Mouse (Mus musculus) cortical plate, adult 2 months (tissue): ENCODE results near the gene 1190005I06Rik. TPM values are rescaled to one million over a fixed set of nuclear protein-coding genes. Genes with fewer than 3 reads are reported as not detected.
"Not testable (repeated sequence)": the region's sequence is repeated elsewhere in the genome, so short reads cannot be mapped to it uniquely, and the experiment has no call there.

Experiments used
- H3K27ac ChIP-seq: fragments of 200-500 bp; 2 replicates; pipeline ENCODE4 v1.5.1; 2012; ENCODE audit warnings: low read length, control low read depth, inconsistent platforms; ENCODE audit not compliant: insufficient read depth
- H3K4me1 ChIP-seq: fragments of 200-500 bp; 2 replicates; pipeline ENCODE4 v1.6.1; 2011; ENCODE audit warnings: low read length; ENCODE audit not compliant: control insufficient read depth, insufficient read depth
- H3K4me3 ChIP-seq: fragments of 200-500 bp; 2 replicates; pipeline ENCODE4 v1.5.1; 2011; ENCODE audit warnings: mild to moderate bottlenecking, low read length, control low read depth; ENCODE audit not compliant: insufficient read depth
- CTCF ChIP-seq: fragments of 200-500 bp; IDR thresholded peaks from 2 replicates; pipeline ENCODE4 v1.5.1; 2011; ENCODE audit warnings: mild to moderate bottlenecking, control low read depth, low read length; ENCODE audit not compliant: insufficient read depth; ENCODE audit errors: extremely low read depth
- POLR2A ChIP-seq: fragments of 200-500 bp; IDR thresholded peaks from 2 replicates; pipeline ENCODE4 v1.6.1; 2011; ENCODE audit warnings: mild to moderate bottlenecking, low read length, control low read depth; ENCODE audit not compliant: insufficient read depth; ENCODE audit errors: extremely low read depth
- polyA plus RNA-seq: library from polyadenylated mRNA; depleted of rRNA; stranded (reverse); fragments of >200 nt; gene quantifications from 2 replicates; pipeline ENCODE4 v1.2.3, GENCODE M21; 2012

The 1190005I06Rik gene
- polyA plus RNA-seq, 1 experiment = 11.0 TPM

GRCm38 (mm10) chr8:120684082-120684481 lies 36.6 kb upstream of the 1190005I06Rik start:
- Histone ChIP-seq H3K27ac (no peak overlapping the region), H3K4me3 (no peak overlapping the region), H3K4me1 (no peaks in the 10 kb centered on the region)
- no peak for TF ChIP-seq CTCF
- no peak for TF ChIP-seq POLR2A

- no peak overlapping the region for H3K4me3 ChIP-seq
- TF ChIP-seq POLR2A = no peak
- peak; percentile 56 for TF ChIP-seq CTCF
- no peak overlapping the region for H3K27ac ChIP-seq
- H3K4me1 ChIP-seq = no peaks in the 10 kb centered on the region
These were observed 36.2 kb upstream of the 1190005I06Rik start for GRCm38 (mm10) chr8:120683602-120684001.

DNA sequence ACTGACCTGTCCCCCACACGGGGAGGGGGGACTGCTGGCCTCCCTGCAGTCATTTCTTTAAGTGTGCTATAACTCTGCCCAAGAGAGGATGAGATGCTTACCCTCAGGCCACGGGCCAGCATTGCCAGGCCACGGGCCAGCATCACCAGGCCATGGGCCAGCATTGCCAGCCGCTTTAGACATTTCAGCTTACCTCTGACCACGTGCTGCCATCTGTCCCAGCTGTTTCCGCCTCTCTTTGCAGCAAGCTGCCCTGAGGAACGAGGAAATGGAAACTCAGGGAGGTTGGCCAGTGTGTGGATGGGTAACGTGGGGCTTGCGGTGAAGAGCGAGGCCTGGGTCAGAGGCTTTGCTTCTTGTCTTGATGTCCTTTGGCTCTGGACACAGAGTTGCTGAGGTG lies 33.7 kb upstream of the 1190005I06Rik start:
- Histone ChIP-seq H3K4me3 (no peak overlapping the region), H3K27ac (no peak overlapping the region), H3K4me1 (no peaks in the 10 kb centered on the region)
- TF ChIP-seq POLR2A (no peak), CTCF (no peak)

DNA sequence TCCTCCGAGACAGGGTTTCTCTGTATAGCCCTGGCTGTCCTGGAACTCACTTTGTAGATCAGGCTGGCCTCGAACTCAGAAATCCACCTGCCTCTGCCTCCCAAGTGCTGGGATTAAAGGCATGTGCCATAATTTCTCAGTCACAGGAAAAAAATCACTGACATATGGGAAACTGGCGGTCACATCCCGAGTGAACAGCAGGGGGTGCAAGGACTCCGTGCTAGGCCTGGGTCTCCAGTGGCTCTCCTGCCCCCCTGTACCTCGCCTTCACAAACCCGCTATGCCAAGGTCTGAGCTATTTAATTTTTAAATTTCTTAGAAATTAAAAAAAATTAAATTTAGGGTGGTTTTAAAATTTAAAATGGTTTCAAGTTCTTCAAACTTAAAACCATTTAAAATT lies 33.0 kb upstream of the 1190005I06Rik start:
- TF ChIP-seq CTCF = peak; percentile 63
- not testable (repeated sequence) for H3K27ac ChIP-seq, H3K4me3 ChIP-seq, H3K4me1 ChIP-seq

GRCm38 (mm10) chr8:120679629-120680387 lies 32.4 kb upstream of the 1190005I06Rik start:
- no peaks in the 10 kb centered on the region for H3K4me1 ChIP-seq
- H3K4me3 ChIP-seq = no peak overlapping the region
- H3K27ac ChIP-seq = no peak overlapping the region
- TF ChIP-seq POLR2A (no peak), CTCF (no peak)

DNA sequence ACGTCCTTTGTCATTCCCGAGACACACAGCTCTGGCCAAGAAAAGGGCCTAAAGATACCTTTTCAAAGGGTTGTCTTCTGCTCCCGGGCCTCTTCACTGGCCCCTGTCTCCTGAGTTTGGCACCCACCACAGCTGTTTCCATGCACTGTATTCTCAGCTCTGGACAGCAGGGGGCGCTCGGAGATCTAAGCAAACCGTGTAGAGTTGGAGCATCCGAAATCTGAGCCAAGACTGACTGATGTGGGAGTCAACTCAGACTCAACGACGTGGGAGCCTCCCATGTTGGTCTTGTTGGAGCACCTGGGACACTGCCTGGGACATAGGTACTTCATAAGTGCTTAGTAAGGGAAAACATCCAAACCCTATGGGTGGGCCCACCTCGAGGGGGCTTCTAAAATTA lies 31.0 kb upstream of the 1190005I06Rik start:
- no peak overlapping the region for H3K4me3 ChIP-seq
- H3K4me1 ChIP-seq = no peaks in the 10 kb centered on the region
- TF ChIP-seq POLR2A = no peak
- peak; percentile 90 for TF ChIP-seq CTCF

GRCm38 (mm10) chr8:120675718-120676117 lies 28.3 kb upstream of the 1190005I06Rik start:
- Histone ChIP-seq H3K27ac (no peak overlapping the region), H3K4me1 (peaks cover 2% of the 10 kb centered on the region; the same call in 1 of the 2 replicates), H3K4me3 (no peak overlapping the region)
- TF ChIP-seq CTCF (no peak), POLR2A (no peak)

More for the DNA sequence above, 31.0 kb upstream of the 1190005I06Rik start:
- H3K27ac ChIP-seq = no peak overlapping the region

- no peak overlapping the region for H3K4me3 ChIP-seq
- no peak for TF ChIP-seq POLR2A
- TF ChIP-seq CTCF = no peak
- no peak overlapping the region for H3K27ac ChIP-seq
- peaks cover 2% of the 10 kb centered on the region; the same call in 1 of the 2 replicates for H3K4me1 ChIP-seq
These were observed 25.9 kb upstream of the 1190005I06Rik start for GRCm38 (mm10) chr8:120673298-120673697.

DNA sequence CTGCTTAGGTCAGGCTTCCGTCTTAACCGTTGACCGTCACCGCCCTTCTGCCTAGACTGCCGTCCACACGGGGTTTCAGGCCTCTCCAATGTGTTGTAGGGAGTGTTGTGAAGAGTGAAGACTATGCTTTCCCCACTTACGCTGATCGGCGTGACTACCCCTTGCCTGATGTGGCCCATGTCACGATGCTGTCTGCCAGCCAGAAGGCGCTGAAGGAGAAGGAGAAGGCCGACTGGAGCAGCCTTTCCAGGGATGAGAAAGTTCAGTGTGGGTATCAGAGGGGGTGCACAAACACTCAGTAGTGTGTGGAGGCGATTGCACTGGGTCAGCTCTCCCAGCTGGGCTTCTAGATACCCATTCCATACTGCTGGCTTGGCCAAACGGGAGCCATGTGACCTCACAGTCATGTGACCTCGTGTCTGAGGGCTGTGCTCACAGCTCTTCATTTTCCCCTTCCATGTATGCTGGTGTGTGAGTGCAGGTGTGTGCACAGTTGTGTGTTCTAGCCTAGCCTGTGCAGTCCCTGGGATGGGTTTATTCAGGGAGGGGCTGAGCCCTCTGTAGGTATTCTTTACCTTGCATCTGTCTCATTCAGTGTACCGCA lies 25.3 kb upstream of the 1190005I06Rik start:
- peaks cover 2% of the 10 kb centered on the region; the same call in 1 of the 2 replicates for H3K4me1 ChIP-seq
- TF ChIP-seq POLR2A (no peak), CTCF (no peak)
- no peak overlapping the region for H3K27ac ChIP-seq
- no peak overlapping the region for H3K4me3 ChIP-seq

DNA sequence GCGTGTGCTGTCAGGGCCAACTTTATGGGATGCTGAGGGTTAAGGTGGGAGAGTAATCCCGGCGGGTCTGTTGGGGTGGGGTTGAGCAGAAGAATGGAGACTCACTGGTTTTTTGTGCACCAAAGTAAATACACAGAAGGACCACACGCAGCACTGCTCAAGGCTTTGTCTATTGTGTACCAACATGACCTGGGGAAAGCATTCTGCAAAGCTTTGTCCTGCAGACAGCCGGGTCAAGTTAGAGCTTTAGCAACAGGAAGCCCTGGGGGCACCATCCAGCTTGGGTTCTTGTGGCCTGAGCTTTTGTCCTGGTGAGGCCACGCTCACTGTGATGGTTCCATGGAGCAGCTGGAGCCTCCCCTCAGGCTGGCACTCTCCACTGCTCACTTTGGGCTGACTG lies 24.3 kb upstream of the 1190005I06Rik start:
- Histone ChIP-seq H3K27ac (no peak overlapping the region), H3K4me3 (no peak overlapping the region), H3K4me1 (peaks cover 2% of the 10 kb centered on the region; the same call in 1 of the 2 replicates)
- TF ChIP-seq POLR2A = no peak

DNA sequence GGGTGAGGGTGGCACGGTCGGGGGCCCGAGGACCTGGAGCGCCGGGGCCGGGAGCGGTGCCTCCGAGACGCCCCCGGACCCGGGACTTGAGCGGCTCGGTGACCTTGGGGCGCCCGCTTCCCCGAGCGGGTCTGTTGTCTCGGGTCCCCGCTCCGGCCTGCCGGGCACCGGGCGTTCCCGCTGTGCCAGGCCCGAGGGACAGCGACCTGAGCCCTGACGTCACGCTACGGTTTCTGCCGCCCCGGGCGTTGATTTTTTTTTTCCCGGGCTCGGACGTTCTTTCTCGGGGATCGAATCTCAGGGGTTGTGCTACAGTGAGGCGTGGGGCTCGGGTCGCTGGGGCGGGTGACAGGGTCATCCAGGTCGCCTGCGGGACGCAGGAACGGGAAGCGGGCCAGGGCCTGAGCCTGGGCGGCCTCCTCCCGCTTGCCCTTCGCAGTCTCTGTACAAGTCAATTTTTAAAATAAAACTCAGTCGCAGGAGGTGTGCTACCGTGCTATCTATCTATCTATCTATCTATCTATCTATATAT lies 21.0 kb upstream of the 1190005I06Rik start, which contains the start of gene Emc8:
Emc8 (minus strand) TSS at position 200 of the 532 bp plus-strand sequence.
- peaks cover 2% of the 10 kb centered on the region; the same call in 1 of the 2 replicates for H3K4me1 ChIP-seq
- H3K27ac ChIP-seq = peak within 1 kb of the TSS; percentile 94
- no peak for TF ChIP-seq POLR2A
- peak within 1 kb of the TSS; percentile 78 for H3K4me3 ChIP-seq
